Mouse (Mus musculus) gastrocnemius, adult 2 months (tissue): ENCODE results near the gene Crybg2. TPM values are rescaled to one million over a fixed set of nuclear protein-coding genes. Genes with fewer than 3 reads are reported as not detected.
A peak's percentile ranks its signal among the peaks of the same experiment; 100 is the strongest.

Experiments
- DNase-seq: peaks from one replicate; pipeline ENCODE4 v3.0.0; 2022
- H3K27ac ChIP-seq: fragments of 200-600 bp; 2 replicates; pipeline ENCODE4 v1.8.1; 2022; ENCODE audit warnings: mild to moderate bottlenecking
- H3K4me3 ChIP-seq: fragments of 200-600 bp; 2 replicates; pipeline ENCODE4 v1.8.1; 2022; ENCODE audit warnings: mild to moderate bottlenecking, moderate library complexity
- CTCF ChIP-seq: fragments of 200-600 bp; IDR thresholded peaks from 2 replicates; pipeline ENCODE4 v1.8.1; 2022; ENCODE audit warnings: antibody characterized with exemption, mild to moderate bottlenecking, moderate library complexity
- intact Hi-C: fragments of 180-260 bp; cut with DNase I; formaldehyde crosslinking; loops from one replicate; pipeline ENCODE4 v1.15.1; 2025
- total RNA-seq, 2 experiments: library from RNA; stranded (reverse); gene quantifications; 2 replicates each; pipeline ENCODE4 v1.2.3; 2021

The Crybg2 gene
- total RNA-seq, 2 experiments from 2014 or later, result not detected

DNA sequence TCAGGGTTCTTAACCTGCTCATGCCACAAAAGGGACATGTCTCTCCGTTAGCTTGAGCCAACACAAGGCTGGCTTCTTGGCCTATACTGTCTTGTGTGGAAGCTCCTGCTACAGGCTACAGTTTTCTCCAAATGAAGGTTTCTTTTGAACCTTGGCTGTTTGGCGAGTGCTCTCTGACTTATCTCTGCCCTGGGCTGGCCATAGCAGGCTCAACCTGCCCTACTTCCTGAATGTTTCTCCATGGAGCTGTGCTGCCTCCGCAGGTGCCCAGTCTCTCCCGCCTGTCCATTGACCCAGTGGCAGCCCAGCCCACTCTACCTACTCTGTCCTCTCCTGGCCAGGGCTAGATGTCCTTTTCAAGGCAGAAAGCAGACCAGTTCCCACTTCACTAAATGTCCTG, 60.3 kb downstream of the Crybg2 start:
- H3K27ac ChIP-seq, result no peak overlapping the region
- peak; percentile 13 for DNase-seq
- TF ChIP-seq CTCF, result no peak
- no peak overlapping the region for H3K4me3 ChIP-seq
- intact Hi-C loops, result no loop called here

DNA sequence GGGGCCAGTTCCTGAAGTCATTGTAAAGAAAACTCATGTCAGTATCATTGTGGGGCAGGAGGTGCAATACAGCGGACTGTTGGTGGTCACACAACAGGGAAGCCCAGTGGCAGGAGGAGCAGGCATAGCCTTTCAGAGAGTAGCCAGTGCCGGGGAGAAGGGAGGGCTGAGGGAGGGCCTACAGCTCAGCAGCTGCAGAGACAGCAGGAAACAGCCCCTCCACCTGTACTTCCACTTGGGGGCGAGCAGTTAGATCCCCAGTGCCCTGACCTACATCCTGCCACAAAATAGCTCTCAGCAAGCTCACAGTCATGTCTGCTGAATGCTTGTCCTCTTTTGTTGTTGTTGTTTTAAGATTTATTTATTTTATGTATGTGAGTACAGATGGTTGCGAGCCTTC, 61.0 kb downstream of the Crybg2 start:
- no peak overlapping the region for H3K4me3 ChIP-seq
- no peak for TF ChIP-seq CTCF
- H3K27ac ChIP-seq, result no peak overlapping the region
- intact Hi-C loops, result no loop called here
- peak; percentile 14 for DNase-seq

DNA sequence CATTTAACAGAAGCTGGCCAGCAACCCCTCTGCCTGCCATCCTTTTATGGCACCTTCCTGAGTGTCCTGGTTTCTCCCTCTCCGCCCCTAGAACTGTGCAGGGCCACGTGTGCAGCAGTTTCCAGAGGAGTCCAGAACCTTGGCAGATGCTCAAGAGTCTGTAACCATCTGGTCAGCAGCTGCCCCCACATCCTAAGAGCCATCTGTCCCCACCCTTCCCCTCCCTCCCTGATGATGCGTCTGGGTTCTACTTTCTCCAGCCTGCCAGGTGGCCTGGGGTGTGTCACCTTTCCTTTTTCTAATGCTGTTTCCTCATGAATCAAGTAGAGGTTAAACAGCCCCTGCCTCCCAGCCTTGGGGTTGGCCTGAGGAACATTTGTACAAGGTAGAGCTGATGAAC, 61.7 kb downstream of the Crybg2 start:
- TF ChIP-seq CTCF, result no peak
- Histone ChIP-seq H3K4me3 (no peak overlapping the region), H3K27ac (no peak overlapping the region)
- intact Hi-C loops, result no loop called here
- no peak for DNase-seq

DNA sequence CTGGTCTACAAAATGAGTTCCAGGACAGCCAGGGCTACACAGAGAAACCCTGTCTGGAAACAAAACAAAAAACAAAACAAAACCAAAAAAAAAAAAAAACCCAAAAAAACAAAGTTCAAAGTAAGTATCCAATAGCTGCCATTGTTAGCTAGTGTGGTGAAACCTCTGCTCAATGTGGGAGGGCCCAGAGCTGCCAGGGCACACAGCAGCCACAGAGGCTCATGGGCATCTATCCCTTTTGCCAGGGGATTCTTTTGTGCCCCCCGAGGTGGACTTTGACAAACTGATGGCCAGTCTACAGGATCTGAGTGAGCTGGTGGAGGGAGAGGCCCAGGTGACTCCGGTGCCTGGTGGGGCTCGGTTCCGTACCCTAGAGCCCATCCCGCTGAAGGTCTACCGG, 62.5 kb downstream of the Crybg2 start:
- no peak for TF ChIP-seq CTCF
- DNase-seq, result peak; percentile 18
- H3K27ac ChIP-seq, result no peak overlapping the region
- H3K4me3 ChIP-seq, result no peak overlapping the region
- intact Hi-C loops, result no loop called here

DNA sequence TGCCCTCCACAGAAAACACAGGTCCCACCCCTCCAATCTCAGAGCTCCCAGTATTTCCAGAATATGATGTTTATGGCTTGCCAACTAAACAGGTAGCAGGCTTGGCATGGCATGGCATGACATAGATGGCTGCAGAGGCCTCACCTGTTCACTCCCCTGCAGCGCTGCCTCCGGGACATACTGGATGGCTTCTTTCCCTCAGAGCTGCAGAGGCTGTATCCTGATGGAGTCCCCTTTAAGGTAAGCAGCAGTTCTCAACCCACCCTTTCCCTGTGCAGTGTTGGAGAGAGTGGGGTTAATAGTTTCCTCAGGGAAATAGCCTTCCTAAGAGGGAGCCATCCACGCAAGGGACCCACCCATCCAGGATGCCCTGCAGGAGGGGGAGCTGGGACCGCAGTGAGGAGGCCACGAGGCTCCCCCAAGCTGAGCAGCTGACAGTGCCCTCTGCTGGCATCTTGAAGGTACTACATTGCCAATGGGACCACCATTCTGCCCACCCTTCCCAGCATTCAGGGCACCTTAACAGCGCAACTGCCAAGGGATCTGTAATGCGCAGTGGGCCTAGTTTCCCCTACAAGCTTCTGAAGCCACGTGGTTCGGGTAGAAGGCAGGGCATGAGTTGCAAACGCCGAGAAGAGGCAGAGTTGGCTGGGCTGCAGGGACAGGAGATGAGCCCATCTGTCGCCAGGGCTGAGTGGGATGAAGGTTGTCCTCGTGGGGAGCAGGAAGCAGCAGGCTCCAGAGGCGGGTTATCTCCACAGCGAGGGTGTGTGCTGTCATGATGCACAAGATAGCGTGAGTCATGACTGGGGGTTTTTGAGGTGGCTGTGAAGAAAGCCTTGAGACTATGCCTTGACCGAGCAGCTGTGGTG, 63.3 kb downstream of the Crybg2 start:
- peak; percentile 40 for DNase-seq
- intact Hi-C loops, result no loop called here
- peak; percentile 88 for TF ChIP-seq CTCF
- H3K4me3 ChIP-seq, result no peak overlapping the region
- no peak overlapping the region for H3K27ac ChIP-seq

DNA sequence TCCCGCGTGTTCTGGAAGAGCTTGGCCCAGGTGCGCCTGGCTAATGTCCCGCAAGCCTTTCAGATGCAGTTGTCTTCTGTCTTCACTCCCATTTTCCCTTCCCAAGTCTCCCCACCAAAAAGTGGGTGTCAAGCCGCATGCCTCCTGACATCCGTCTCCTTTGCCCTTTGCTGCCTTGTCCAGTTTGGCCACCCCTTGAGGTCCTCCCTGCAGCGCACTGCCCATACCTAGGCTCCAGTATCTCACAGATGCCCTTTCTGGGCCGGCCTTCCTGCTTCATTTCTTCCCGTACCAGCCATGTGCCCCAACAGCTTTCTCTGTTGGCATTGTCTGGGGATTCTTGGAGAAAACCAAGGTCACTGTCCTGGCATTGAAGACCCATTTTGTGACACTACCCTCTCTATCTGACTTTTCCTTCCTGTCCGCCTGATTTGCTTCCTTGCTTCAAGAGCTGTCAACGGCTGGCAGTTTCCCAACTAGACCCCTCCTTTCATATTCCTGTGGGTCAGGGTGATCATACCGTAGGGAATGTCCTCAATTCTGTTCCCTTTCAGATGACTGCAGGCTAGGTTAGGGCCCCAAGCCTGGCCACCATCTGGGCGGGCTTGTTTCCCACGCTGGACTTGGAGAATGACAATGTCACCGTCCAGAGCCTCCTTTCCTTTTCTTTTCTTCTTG, 64.9 kb downstream of the Crybg2 start:
- intact Hi-C loops, result no loop called here
- Histone ChIP-seq H3K27ac (no peak overlapping the region), H3K4me3 (no peak overlapping the region)
- no peak for TF ChIP-seq CTCF
- no peak for DNase-seq

- intact Hi-C loops, result no loop called here
- no peak for DNase-seq
- Histone ChIP-seq H3K4me3 (no peak overlapping the region), H3K27ac (no peak overlapping the region)
- TF ChIP-seq CTCF, result no peak
These were observed 65.9 kb downstream of the Crybg2 start for GRCm38 (mm10) chr4:134126300-134127120.

GRCm38 (mm10) chr4:134127121-134127455, 66.5 kb downstream of the Crybg2 start:
- Histone ChIP-seq H3K27ac (peak overlapping the region; percentile 90; the same call in 1 of the 2 replicates), H3K4me3 (peak overlapping the region; percentile 89)
- no peak for DNase-seq
- intact Hi-C loops, result no loop called here
- TF ChIP-seq CTCF, result no peak

GRCm38 (mm10) chr4:134127793-134128192, 67.2 kb downstream of the Crybg2 start:
- H3K27ac ChIP-seq, result peak overlapping the region; percentile 90
- intact Hi-C loops, result no loop called here
- DNase-seq, result no peak

GRCm38 (mm10) chr4:134128221-134128982, 67.8 kb downstream of the Crybg2 start, which contains the start of gene Sh3bgrl3:
Gene Sh3bgrl3 (minus strand): TSS chr4:134128789.
- Histone ChIP-seq H3K27ac (peak within 1 kb of the TSS; percentile 90), H3K4me3 (peak within 1 kb of the TSS; percentile 89)
- TF ChIP-seq CTCF, result no peak
- peak; percentile 91 for DNase-seq
- intact Hi-C loops, result no loop called here

More at GRCm38 (mm10) chr4:134127793-134128192, 67.2 kb downstream of the Crybg2 start:
- H3K4me3 ChIP-seq, result peak overlapping the region; percentile 89
- no peak for TF ChIP-seq CTCF

GRCm38 (mm10) chr4:134128983-134129362, 68.4 kb downstream of the Crybg2 start:
- no peak for TF ChIP-seq CTCF
- Histone ChIP-seq H3K27ac (peak overlapping the region; percentile 90), H3K4me3 (peak overlapping the region; percentile 89)
- intact Hi-C loops, result no loop called here
- DNase-seq, result no peak

DNA sequence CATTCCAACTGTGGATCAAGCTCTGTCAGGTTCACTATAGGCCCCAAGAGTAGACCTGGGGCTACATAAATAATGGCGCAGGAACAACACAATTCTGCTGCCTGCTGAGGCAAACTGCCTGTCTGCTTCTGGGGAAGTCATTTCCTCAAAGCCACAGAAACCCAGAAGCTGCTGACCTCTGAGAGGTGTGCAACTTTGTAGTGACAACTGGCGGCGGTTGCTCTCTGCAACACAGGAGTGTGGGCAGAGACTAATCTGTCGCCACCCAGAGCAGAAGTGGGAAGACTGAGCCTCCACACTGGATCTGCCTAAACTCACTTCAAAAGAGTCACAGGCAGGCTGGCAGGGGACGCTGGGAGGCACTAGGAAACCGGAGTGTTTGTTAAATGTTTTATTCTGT, 68.9 kb downstream of the Crybg2 start:
- DNase-seq, result peak; percentile 35
- no peak for TF ChIP-seq CTCF
- peak overlapping the region; percentile 90 for H3K27ac ChIP-seq
- intact Hi-C loops, result no loop called here
- H3K4me3 ChIP-seq, result peak overlapping the region; percentile 89
